Mouse (Mus musculus): ENCODE measurements around the gene Hsf2bp. TPM values are rescaled to one million over a fixed set of nuclear protein-coding genes. Genes with fewer than 3 reads are reported as not detected.

Hsf2bp gene
- polyA plus RNA-seq, 1 experiment: not detected

DNA sequence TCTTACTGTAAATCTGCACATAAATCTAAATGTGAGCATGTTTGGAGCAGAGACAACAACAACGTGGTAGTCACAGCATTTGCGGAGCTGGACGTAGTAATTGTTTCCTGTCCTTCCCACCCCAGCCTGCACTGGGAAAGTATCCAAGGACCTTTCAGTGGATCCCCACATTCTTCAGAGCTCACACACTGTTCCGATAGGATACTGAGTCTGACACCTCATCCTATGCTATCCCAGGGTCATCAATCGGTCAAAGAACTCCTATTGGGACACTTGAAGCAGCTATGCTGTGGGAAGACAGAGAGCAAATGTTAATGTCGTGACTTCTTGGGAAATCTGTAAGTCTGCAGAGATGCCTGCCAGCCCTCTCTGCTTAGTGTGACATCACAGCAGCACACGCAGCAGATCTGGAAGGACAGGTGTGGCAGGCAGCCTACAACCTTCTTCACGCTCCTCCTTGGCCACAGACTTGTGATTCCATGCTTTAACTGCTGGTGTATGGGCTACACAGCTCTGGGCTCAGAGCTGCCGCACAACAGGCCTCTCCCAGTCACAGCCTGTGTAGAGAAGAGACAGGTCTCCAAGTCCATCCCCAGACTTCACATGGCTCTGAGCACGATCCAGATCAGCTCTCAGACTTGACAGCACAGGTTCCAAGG lies 92.1 kb downstream of the Hsf2bp start:
- peaks cover 31% of the 10 kb centered on the region for H3K4me1 ChIP-seq (ENCODE audit: control insufficient read depth, insufficient read depth, insufficient read length, low read length)
- H3K27ac ChIP-seq (replicated peaks; ENCODE audit: low read depth, low read length): peak overlapping the region; percentile 37

DNA sequence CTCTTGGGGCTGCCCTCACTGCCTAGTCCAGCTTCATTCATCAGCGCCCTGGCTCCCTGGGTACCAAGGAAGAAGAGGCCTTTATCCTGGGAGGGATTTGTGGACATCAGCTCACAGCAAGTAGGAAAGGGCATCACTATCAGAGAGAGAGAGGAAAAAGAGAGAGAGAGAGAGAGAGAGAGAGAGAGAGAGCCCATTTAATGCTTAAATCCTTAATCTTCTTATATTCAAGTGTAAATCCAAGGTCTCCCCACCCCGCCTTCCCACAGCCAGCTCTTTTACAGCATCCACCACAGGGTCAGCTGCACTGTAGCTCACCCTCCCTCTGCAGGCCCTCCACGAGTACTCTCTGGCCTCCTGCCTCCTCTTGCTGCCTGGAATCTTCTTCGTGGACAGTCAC lies 94.5 kb downstream of the Hsf2bp start:
- Histone ChIP-seq H3K4me3 (ENCODE audit: insufficient read depth, low read depth, low read length) (no peak overlapping the region), H3K4me1 (ENCODE audit: control insufficient read depth, insufficient read depth, insufficient read length, low read length) (peaks cover 50% of the 10 kb centered on the region), H3K27ac (replicated peaks; ENCODE audit: low read depth, low read length) (peak overlapping the region; percentile 98)

More for the DNA sequence above, 92.1 kb downstream of the Hsf2bp start:
- H3K4me3 ChIP-seq (ENCODE audit: insufficient read depth, low read depth, low read length): no peak overlapping the region

DNA sequence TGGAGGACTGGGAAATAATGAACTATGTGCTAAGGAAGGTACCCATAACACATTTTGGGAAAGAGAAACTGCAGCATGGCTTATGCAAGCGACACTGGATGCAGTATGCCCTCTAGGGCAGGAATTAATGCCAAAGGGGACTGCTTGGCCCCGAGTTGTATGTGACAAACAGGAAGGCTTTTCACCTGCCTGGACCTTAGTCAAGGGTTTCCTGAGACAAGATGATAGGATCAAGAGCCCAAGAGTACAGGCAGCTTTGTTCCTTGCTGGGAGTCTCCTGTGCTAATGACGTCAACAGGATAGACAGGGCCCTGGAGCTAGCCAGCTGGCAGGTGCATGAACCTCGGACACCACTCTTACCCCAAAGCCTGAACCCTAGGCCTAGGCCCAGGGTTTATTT lies 95.5 kb downstream of the Hsf2bp start:
- Histone ChIP-seq H3K4me1 (ENCODE audit: control insufficient read depth, insufficient read depth, insufficient read length, low read length) (peaks cover 53% of the 10 kb centered on the region), H3K4me3 (ENCODE audit: insufficient read depth, low read depth, low read length) (no peak overlapping the region), H3K27ac (replicated peaks; ENCODE audit: low read depth, low read length) (peak overlapping the region; percentile 98)

DNA sequence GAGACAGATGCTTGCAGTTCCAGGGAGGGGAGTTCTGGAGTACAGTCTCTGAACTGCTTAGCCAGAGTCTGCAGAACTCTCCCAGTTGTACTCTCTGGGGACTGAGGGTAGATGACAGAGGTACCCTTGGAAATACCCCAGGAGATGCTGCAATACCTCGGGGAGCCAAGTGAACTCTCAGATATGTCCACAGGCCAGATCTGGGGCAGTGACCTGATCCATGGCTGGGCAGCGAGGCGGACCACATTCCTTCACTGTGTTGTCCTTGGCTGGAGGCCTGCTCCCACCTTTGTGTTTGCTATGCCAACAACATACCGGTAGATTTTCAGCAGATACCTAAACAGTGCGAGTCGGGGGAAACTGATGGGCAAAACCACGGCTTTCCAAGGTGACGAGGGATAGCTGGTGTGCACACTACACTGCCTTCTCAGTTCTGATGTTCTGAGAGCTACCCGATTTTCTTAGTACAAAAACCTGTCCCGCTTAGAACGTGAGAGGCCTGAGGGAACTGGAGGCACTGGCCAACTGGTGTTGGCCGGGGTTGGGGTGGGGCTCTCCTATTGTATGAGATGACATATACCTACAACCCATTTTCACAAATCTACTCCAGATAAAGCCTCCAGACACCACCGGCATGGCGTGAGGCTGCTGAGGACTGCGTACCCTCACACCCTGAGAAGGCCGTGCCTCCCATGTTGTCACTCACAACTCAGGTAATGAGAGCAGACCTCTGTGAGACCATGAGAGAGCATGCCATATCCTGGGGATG lies 96.7 kb downstream of the Hsf2bp start:
- Histone ChIP-seq H3K4me1 (ENCODE audit: control insufficient read depth, insufficient read depth, insufficient read length, low read length) (peaks cover 53% of the 10 kb centered on the region), H3K4me3 (ENCODE audit: insufficient read depth, low read depth, low read length) (no peak overlapping the region), H3K27ac (replicated peaks; ENCODE audit: low read depth, low read length) (peak overlapping the region; percentile 98)

DNA sequence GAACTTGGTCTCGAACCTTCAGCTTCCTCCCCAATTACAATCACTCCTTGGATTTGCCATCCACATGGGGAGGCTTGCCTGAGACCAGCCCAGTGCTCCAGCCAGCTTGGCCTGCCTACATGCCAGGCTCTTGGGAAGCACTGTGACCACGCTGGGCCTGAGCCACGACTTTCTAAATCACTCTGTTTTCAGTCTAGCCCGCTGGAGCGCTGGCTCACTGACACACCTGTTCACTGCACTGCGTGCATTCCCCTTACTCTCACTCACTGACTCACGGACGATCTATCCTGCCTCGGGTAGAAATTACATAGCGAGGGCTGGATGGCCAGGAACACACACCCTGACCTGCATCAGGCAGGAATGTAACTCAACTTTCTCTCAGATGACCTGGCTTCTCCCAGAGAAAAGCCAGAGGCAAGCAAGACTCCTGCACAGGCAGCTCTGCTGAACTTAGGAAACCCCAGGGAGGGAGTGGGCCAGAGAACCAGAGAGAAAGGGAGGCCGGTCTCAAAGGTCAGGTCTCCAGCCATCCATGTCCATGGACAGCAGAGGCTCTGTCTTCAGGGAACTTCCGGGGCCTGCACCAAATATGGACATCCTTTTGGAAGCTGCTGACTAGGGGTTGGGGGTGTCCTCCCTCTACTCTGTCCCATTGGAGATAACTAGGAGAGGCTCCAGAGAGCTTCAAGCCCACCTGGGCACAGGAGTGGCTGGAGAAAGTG lies 97.4 kb downstream of the Hsf2bp start:
- Histone ChIP-seq H3K27ac (replicated peaks; ENCODE audit: low read depth, low read length) (peak overlapping the region; percentile 98), H3K4me3 (ENCODE audit: insufficient read depth, low read depth, low read length) (no peak overlapping the region), H3K4me1 (ENCODE audit: control insufficient read depth, insufficient read depth, insufficient read length, low read length) (peaks cover 50% of the 10 kb centered on the region)

DNA sequence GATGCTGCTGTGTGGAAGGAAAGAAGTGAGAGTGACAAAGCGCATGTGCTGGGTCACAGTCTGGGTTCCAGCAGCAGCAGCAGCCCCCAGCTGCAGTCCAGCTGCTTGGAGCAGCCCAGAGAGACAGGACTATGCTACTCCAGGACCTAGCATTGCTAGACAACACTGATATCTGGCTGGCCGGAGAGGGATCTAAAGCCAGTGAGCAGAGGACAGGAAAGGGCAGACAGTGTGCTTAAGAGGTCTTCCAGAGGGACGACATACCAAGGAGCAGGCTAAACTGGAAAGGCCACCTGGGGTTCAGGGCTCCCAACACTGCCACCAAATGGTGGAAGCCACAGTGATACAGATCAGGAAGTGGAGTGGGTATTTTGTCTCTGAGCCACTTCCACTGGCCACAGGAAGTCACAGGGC lies 99.0 kb downstream of the Hsf2bp start:
- peaks cover 52% of the 10 kb centered on the region for H3K4me1 ChIP-seq (ENCODE audit: control insufficient read depth, insufficient read depth, insufficient read length, low read length)
- H3K27ac ChIP-seq (replicated peaks; ENCODE audit: low read depth, low read length): peak overlapping the region; percentile 83
- no peak overlapping the region for H3K4me3 ChIP-seq (ENCODE audit: insufficient read depth, low read depth, low read length)

DNA sequence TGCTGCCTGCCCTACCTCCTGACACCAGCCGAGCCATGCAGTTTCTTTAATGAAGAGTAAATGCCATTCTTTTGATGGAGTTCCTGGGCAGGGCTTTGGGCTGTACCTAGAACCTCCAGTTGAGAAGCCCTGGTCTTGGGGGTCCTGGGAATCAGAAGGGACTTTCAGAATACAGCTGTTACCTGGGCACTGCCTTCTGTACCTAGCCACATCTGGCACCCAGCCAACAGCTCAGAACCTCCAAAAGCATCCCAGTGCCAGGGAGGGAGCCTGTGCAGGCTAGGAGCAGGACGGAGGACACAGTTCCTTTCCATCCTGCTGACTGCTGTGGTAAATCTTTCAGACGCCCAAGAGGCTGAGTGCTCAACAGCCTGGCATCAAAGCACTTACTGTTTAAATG lies 100.3 kb downstream of the Hsf2bp start:
- no peak overlapping the region for H3K4me3 ChIP-seq (ENCODE audit: insufficient read depth, low read depth, low read length)
- H3K4me1 ChIP-seq (ENCODE audit: control insufficient read depth, insufficient read depth, insufficient read length, low read length): peaks cover 53% of the 10 kb centered on the region
- H3K27ac ChIP-seq (replicated peaks; ENCODE audit: low read depth, low read length): no peak overlapping the region

DNA sequence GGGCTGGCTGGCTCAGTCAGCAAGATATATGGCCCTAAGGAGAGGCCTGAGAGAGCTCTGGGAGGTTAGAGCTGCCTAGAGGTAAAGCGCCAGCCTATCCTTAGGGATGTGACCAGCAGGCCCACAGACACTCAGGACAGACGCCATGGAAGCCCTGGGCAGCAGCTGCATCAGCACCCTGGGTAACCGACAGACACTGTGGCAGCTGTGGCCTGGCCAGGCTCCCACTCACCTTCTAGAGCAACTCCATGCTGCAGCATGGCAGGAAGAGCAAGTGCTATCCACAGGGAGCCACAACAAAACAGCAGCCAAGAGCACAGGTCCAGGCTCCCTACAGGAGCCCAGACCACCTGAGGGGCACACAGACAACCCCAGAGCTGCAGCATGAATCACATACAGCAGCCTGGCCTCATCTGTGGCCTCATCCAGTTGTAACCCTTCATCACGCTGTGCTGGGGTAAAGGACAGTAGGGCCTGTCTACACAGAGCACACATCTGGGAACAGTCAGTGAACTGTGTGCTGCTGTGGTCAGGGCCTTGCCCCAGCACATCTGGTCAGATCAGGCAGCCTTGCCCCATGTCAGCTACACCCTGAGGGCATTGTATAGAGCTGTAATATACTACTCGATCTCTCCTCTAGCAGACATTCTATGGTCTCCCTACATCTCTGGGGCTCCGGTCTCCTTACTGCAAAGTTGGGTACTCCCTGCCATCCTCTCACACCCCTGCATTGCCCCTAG lies 100.9 kb downstream of the Hsf2bp start:
- Histone ChIP-seq H3K4me1 (ENCODE audit: control insufficient read depth, insufficient read depth, insufficient read length, low read length) (peaks cover 54% of the 10 kb centered on the region), H3K4me3 (ENCODE audit: insufficient read depth, low read depth, low read length) (no peak overlapping the region), H3K27ac (replicated peaks; ENCODE audit: low read depth, low read length) (no peak overlapping the region)

DNA sequence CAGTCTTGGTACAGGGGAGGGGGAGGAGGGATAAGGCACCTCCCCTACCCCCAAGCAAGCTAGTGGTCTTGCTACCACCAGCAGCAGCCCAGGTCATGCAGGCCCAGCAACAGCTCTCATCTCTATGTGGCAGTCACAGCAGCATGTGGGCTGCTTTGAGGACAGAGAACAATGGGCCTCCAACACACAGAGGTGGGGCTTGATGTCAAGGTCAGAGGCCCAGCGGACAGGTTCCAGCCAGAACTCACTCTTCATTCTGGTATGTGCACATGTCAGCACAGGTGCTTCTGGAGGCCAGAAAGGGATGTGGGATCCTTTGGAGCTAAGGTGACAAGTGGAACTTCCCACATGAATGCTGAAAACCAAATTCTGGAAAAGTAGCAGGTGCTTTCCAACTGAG lies 102.2 kb downstream of the Hsf2bp start:
- no peak overlapping the region for H3K27ac ChIP-seq (replicated peaks; ENCODE audit: low read depth, low read length)
- peaks cover 49% of the 10 kb centered on the region for H3K4me1 ChIP-seq (ENCODE audit: control insufficient read depth, insufficient read depth, insufficient read length, low read length)
- no peak overlapping the region for H3K4me3 ChIP-seq (ENCODE audit: insufficient read depth, low read depth, low read length)

DNA sequence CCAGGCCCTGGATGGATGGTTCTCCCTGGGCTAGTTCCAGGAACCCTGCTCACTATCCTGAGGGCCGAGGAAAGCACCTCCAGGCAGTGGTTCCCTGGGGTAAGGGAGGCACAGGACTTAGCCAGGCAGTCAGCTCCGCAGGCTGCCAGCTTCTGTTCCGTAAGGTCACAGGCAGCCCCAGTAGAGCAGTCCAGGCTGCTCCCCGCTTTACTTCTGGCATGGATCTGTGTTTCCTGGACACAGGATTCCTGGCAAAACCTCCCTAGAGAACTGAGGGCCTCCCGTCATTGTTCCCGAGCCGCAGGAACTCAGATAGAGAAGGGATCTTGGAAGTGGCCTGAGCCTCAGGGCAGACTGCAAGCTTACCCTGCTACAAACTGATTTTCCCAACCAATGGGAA lies 104.7 kb downstream of the Hsf2bp start:
- Histone ChIP-seq H3K27ac (replicated peaks; ENCODE audit: low read depth, low read length) (peak overlapping the region; percentile 97), H3K4me1 (ENCODE audit: control insufficient read depth, insufficient read depth, insufficient read length, low read length) (peaks cover 29% of the 10 kb centered on the region), H3K4me3 (ENCODE audit: insufficient read depth, low read depth, low read length) (no peak overlapping the region)

DNA sequence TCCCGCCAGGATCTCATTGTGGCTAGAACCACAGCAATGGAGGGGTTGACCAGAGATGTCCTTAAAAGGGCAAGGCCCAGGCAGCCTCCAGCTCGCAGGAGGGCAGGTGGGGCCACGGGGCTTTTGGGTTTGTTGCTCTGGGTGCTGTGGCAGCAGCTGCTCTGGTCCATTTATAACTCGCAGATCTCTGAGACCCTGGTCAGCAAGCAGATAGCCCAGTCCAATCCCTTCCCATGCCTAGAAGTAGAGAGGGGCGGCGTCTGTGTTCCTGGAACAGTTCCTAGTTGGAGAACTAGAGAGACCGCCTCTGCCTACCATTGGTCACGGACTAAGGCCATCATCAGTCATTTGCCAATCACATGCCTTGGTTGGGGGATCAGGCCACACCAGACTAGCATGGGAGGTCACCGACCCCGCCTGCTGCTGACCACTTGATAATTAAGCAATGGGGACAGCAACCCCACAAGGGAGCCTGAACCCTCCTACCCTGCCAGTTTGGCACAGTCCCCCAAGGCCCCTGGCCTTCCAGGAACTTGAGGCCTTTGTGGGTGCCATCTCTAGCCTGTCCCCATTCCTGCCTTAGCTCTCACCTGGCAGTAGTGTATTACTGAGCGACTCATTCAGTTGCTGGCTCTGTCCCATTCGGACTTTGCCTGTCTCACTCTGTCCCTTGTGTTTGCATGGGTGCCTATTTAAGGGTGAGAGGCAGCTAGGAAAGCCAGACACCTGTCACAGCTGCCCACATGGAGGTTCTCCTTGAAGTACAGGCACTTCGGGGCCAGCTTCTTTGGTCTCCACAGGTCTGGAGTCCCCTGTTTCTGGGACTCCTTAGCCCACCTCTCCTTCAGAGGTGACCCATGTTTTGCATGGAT lies 106.1 kb downstream of the Hsf2bp start:
- Histone ChIP-seq H3K27ac (replicated peaks; ENCODE audit: low read depth, low read length) (peak overlapping the region; percentile 97), H3K4me1 (ENCODE audit: control insufficient read depth, insufficient read depth, insufficient read length, low read length) (peaks cover 38% of the 10 kb centered on the region), H3K4me3 (ENCODE audit: insufficient read depth, low read depth, low read length) (no peak overlapping the region)

DNA sequence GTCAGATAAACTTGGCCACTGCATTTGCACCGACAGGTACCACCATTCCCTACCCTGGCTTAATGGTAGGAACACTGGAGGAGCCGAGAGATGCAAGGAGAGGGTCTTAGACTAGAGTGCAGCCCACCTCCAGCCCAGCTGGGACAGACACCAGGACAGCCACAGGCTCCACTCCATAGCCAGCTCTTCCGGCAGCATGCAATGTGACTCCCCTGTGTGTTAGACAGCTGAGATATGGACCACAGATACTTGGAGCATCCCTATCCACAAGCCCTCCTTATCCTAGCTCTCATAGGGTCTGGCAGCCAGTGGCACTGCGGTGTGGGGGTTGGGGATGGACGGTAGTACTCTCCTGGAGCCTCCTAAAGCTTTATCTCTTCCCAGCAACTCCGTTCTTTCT lies 107.1 kb downstream of the Hsf2bp start:
- Histone ChIP-seq H3K27ac (replicated peaks; ENCODE audit: low read depth, low read length) (no peak overlapping the region), H3K4me1 (ENCODE audit: control insufficient read depth, insufficient read depth, insufficient read length, low read length) (peaks cover 38% of the 10 kb centered on the region), H3K4me3 (ENCODE audit: insufficient read depth, low read depth, low read length) (no peak overlapping the region)

DNA sequence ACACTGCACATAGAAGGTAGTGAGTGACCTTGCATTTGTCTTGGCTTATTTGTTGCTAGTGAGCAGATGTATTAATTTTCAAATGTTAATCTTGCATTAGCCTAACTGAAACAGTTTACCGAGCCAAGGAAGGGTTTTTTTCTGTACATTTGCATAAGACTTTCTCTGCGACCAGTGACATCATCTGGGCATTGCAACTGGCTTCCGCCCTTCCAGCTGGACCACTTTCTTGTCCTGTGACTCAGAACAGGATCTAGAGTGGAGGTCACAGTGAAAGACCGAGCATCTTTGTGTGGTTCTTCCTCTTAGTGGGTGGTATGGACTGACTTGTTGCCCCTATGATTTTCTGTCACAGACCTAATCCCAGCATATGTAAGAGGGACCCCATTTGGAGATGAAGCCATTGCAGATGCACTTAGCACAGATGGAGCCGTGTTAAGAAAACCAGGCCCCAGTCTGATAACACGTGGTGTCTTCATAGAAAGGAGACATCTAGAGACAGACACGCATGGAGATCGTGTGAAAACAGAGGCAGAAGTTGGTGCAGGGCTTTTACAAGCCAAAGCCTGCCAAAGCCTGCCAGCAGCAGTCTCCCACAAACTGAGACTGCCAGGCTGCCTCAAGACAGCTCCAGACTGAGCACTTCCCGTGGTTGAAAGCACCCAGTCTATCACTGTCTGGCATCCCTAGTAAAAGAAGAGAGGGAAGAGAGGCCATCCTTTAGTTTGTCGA lies 108.1 kb downstream of the Hsf2bp start:
- Histone ChIP-seq H3K27ac (replicated peaks; ENCODE audit: low read depth, low read length) (no peak overlapping the region), H3K4me1 (ENCODE audit: control insufficient read depth, insufficient read depth, insufficient read length, low read length) (peaks cover 35% of the 10 kb centered on the region), H3K4me3 (ENCODE audit: insufficient read depth, low read depth, low read length) (no peak overlapping the region)

DNA sequence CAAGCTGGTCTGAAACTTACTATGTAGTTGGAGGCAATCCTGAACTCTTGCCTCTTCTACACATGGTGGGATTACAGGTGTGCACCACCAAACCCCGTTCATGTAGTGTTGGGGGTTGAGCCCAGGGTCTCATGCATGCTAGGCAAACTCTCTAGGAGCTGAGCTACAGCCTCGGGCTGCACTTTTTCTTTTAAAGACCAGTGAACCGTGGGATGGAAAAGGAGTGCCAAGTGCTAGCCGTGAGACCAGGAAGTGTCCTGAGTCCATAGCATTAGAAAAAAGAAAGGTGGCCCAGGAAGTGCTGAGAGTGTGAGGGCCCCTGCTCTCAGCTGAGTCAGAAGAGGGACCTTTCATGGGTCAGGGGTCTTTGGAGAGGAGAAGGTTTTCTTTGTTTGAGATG lies 111.9 kb downstream of the Hsf2bp start:
- H3K4me3 ChIP-seq (ENCODE audit: insufficient read depth, low read depth, low read length): no peak overlapping the region
- H3K27ac ChIP-seq (replicated peaks; ENCODE audit: low read depth, low read length): no peak overlapping the region
- H3K4me1 ChIP-seq (ENCODE audit: control insufficient read depth, insufficient read depth, insufficient read length, low read length): peaks cover 22% of the 10 kb centered on the region

Data from brown adipose tissue, adult 24 weeks (tissue).